Mouse (Mus musculus) large intestine, adult 2 months (tissue): ENCODE results near the gene Gm29735. TPM values are rescaled to one million over a fixed set of nuclear protein-coding genes. Genes with fewer than 3 reads are reported as not detected.
"Not testable (repeated sequence)": the region's sequence is repeated elsewhere in the genome, so short reads cannot be mapped to it uniquely, and the experiment has no call there.

Experiments used
- DNase-seq: peaks from one replicate; pipeline ENCODE4 v3.0.0-alpha.2; 2012; ENCODE audit warnings: low read depth, low spot score
- WGBS: fragments of 180-500 bp; shearing (Covaris S2); methylation state at CpG from one replicate; pipeline ENCODE4 v1.1.7; 2018; 5-methylcytosine and 5-hydroxymethylcytosine counted together
- polyA plus RNA-seq: library from polyadenylated mRNA; depleted of rRNA; stranded (reverse); fragments of >200 nt; gene quantifications from 2 replicates; pipeline ENCODE4 v1.2.3, GENCODE M21; 2012; rRNA removed

Gm29735 gene
- polyA plus RNA-seq = not detected in 2 replicates

DNA sequence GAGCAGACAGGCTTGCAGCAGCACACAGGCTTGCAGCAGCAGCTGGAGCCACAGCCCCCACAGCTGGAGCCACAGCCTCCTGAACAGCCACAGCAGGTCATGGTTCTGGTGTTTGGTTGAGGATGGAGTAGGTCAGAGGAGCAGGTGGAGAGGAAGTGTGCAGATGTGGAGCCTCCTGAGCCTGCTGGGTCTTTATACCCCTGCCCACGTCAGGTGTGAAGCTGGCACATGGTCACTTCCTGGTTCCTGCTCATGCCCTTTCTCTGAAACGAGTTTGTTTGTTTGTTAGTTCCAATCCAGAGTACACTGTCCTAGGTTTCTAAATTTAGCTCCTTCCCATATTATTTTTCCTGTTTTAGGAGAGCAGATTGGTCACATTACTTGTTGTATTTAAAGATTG lies at the start of gene Gm29735:
Gene Gm29735 (minus strand): TSS at position 101 of the 400 bp plus-strand sequence.
- WGBS = 11% methylated on average over 2 of the region's 2 CpGs

DNA sequence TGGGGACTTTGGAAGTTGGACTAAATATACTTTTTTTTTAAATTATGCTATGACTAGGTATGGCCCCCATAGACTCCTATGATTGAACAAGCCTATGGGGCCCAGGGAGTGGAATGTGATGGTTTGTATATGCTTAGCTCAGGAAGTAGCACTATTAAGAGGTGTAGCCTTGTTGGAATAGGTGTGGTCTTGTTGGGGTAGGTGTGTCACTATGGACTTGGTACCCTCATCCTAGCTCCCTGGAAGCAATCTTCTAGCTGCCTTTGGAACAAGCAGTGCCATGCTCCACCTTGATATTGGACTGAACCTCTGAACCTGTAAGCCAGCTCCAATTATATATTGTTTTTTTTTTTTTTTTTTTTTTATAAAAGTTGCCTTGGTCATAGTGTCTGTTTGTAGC lies 48.6 kb upstream of the Gm29735 start:
- DNase-seq = peak; percentile 59

More for the DNA sequence above, at the start of gene Gm29735:
- DNase-seq = not testable (repeated sequence)

DNA sequence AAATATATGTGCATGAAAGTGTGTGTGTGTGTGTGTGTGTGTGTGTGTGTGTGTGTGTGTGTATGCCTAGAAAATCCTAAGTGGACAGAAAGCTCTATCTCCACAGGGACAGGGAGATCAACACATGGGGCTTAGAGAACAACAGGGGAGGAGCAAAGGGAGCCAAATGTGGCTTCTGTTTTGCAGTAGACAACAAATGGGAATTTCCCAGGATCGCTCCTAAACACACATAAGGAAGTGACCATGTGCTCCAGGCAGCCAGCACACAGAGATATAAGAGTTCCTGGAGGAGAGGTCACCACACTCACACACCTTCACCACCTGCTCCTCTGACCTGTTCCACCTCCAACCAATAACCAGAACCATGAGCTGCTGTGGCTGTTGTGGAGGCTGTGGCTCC lies 44.2 kb upstream of the Gm29735 start, which contains the start of gene Krtap5-3:
Gene Krtap5-3 (plus strand): TSS at position 301 of the 400 bp plus-strand sequence.
- 16% methylated on average over 1 of the region's 1 CpGs for WGBS

DNA sequence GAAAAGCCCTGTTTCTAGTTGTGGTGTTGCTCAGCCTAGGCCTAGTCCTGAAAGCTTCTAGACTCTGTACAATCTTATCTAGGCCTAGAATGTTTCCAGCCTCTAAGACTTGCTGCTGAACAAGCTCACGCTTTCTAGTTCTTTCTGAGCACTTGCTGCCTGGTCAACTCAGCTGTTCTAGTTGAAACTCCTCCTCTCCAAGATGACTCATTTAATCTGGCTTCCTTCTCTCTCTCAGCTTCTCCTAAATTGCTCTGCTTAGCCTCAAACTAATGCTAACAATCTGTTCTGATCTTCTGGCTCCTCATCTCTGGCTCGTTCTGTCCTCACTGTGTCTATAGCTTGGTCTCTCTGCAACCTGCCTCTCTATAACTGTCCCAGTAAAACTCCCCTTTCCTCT lies 41.8 kb upstream of the Gm29735 start:
- 58% methylated on average over 2 of the region's 2 CpGs for WGBS
- no peak for DNase-seq

More for the DNA sequence above, 44.2 kb upstream of the Gm29735 start, which contains the start of gene Krtap5-3:
- no peak for DNase-seq

DNA sequence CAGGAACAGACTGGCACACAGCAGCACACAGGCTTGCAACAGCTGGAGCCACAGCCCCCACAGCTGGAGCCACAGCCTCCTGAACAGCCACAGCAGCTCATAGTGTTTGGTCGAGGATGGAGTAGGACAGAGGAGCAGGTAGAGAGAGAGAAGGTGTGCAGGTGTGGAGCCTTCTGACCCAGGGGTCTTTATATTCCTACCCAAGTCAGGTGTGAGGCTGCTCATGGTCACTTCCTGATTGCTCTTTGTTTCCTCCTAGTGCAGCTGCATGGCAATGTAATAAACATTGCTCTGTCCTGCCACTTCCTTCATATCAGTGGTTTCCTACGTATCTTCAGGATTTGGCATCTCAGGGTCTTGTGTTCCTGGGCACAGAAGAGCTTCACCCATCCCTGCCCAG lies 33.4 kb upstream of the Gm29735 start, which contains the start of gene Gm10153:
Gene Gm10153 (minus strand): TSS at position 101 of the 400 bp plus-strand sequence.
- WGBS = 8% methylated on average over 2 of the region's 2 CpGs
- DNase-seq = no peak

DNA sequence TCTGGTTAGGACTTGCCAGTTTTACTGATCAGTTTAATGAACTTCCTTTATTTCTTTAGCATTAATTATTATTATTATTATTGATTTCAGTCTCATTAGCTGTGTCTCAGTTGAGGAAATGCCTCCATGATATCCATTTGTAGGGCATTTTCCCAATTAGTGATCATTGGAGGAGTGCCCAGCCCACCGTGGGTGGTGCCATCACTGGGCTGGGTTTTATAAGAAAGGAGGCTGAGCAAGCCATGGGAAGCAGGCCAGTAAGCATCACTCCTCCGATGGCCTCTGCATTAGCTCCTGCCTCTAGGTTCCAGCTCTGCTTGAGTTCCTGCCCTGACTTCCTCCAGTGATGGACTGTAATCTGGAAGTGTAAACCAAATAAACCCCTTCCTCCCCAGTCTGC lies 31.2 kb upstream of the Gm29735 start:
- 54% methylated on average over 2 of the region's 2 CpGs for WGBS
- no peak for DNase-seq

DNA sequence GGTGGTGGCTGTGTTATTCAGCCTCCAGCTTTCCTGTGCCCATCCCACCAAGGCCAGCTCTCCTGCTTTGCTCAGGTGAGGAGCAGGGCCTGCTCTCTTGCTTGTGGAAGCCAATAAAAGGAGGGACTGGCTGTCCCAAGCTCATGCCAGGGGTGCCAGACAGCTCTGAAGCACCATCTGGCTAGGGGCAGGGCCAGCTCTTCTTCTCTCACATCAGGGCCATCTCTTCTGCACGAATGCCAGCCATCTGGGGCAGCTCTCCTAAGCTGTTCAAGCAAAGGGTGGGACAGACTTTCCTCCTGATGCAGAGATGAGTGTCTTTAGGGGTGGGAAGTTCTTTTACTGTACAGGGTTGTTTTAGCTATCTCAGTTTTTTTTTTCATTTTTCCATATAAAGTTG lies 24.1 kb upstream of the Gm29735 start:
- WGBS = 46% methylated on average over 1 of the region's 1 CpGs

DNA sequence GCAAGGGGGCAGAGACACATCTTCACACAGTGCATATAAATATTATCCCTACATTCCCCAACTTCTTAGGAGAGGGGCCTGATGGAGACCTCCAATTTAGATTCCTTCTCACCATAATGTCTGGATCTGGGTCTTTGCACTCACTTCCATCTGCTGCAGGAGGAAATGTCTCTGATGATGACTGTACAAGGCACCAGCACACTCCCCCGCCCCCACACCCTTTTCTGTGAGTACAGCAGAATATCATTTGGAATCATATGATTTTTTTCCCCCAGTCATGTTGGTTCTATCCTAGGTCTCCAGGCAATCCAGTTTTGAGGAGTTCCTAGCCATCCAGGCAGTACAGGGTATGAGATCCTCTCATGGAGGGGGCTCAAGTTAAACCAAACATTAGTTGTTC lies 21.8 kb upstream of the Gm29735 start:
- DNase-seq = no peak
- WGBS = 71% methylated on average over 1 of the region's 1 CpGs

More for the DNA sequence above, 24.1 kb upstream of the Gm29735 start:
- DNase-seq = no peak

DNA sequence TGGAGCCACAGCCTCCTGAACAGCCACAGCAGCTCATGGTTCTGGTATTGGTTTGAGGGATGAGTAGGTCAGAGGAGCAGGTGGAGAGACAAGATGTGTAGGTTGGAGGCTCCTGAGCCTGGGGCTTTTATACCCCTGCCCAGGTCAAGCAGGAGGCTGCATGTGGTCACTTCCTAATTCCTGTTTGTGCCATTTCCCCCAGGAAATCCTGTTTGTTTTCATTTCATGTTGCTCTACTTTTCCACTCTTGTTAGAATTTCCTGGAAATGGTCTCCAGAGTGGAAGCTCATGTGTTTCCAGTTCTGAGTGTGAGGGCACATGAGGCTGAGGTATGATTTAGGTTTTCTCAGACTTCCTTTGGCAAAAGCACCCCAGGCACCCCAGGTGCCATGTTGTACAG lies 19.0 kb upstream of the Gm29735 start, which contains the start of gene Krtap5-2:
Gene Krtap5-2 (minus strand): TSS at position 101 of the 400 bp plus-strand sequence.
- DNase-seq = not testable (repeated sequence)

DNA sequence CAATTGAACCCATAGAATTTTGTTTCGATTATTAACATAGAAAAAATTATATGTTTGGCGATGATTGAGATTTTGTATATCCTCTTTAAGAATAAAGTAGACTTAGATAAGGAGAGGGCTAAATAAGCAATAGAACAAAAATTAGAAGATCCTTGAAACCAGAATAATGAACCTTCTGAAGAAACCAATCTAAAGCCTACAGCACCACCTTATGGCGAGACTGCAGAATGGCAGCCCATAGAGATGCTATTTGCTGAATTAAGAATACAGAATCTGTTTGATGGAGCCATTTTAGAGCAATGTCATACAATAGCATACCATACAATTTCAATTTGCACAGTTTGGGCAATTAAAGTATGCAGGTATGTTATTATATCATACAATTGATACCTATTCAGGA lies 12.9 kb upstream of the Gm29735 start:
- DNase-seq = no peak
- 55% methylated on average over 3 of the region's 3 CpGs for WGBS

DNA sequence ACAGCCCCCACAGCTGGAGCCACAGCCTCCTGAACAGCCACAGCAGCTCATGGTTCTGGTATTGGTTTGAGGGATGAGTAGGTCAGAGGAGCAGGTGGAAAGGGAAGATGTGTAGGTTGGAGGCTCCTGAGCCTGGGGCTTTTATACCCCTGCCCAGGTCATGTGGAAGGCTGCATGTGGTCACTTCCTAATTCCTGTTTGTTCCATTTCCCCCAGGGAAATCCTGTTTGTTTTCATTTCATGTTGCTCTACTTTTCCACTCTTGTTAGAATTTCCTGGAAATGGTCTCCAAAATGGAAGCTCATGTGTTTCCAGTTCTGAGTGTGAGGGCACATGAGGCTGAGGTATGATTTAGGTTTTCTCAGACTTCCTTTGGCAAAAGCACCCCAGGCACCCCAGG lies 8.7 kb upstream of the Gm29735 start, which contains the start of gene Gm4553:
Gene Gm4553 (minus strand): TSS at position 101 of the 400 bp plus-strand sequence.
- not testable (repeated sequence) for DNase-seq

DNA sequence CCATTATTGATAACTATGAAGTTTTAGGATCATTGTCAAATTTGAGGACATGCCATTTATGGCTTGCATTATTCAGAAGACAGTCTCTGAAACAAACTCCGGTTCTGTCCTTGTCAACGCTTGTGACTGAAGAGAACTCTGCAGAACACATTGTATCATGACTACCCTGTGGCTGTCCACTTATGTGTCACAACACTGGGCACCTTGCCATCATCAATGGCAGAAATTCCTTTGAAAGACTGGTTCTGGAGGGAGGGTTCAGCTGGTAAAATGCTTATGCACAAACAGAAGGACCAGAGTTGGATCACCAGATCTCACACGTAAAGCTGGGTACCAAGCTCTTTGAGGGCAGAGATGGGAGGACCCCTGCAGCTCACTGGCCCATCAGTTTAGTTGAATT lies 2.5 kb upstream of the Gm29735 start:
- 94% methylated on average over 3 of the region's 3 CpGs for WGBS
- no peak for DNase-seq

DNA sequence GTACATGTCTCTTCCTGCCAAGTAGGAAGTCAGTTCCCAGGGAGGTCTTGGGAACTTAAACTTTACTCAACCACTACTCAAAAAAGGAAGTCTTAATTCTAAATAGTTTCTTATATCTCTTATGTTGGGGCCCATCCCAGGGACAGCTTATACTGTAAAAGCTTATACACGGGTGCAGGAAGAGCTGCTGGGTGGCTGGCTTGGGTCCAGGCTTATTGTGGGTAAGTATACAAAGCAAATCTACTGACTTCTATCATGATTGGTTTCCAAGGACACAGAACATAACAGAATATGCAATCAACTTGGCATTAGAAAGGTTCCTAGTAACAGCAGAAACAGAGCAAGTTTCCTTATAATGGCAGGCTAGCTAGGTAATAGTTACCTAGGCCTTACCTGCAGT lies 1.6 kb downstream of the Gm29735 start:
- peak; percentile 33 for DNase-seq
- 11% methylated on average over 1 of the region's 1 CpGs for WGBS

DNA sequence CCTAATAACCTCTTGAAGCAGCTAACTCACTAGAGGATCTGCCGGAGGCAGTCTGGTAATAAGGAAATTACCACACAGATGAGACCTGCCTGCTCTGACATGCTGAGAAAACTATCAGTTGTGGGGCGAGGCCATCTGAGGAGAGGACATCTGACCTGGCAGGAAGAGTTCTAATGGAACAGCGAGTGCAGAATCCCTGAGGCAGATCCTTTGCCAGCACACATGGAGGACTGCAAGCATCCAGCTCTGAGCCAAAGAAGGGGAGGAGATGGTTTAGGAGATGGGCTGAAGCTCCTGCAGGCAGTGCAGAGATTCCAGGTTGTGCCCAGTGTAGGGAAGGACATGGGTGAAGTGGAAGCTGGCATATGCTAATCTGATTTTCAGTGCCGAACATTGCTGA lies 4.7 kb downstream of the Gm29735 start:
- 69% methylated on average over 4 of the region's 4 CpGs for WGBS
- DNase-seq = no peak

DNA sequence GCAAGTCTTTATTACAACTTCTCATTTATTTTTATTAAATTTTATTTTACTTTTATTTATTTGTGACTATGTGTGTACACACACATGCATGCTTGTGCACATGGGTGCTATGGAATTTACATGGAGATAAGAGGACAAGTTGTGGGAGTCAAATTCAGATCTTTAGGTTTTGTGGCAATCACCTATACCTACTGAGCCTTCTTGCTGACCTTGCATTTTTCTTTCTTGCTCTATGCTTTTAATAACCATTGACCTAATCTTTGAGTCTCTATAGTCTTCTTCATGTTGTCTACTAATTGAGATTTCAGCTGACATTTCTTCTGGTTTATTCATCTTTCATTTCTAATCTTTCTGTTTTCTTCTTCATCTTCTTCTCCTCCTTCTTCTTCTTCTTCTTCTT lies 8.3 kb downstream of the Gm29735 start:
- no peak for DNase-seq

DNA sequence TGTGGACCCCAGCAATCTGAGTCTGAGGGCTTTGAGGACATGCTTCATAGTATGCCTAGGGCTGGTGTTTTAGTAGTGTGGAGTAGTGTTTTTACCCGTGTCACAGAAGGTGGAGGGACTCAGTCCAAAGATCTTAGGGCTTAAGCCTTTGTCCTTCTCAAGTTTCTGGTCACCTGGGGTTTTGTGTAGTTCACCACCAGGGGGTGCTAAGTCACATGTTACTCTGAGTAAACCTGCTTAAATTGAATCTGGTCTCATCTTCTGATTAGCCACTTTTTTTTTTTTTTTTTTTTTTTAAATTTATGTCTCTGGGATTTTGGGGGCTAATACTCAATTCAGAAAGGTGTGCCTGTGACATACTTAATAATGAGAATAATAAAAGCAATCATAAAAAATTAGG lies 10.9 kb downstream of the Gm29735 start:
- peak; percentile 51 for DNase-seq
- WGBS = 0% methylated on average over 1 of the region's 1 CpGs

DNA sequence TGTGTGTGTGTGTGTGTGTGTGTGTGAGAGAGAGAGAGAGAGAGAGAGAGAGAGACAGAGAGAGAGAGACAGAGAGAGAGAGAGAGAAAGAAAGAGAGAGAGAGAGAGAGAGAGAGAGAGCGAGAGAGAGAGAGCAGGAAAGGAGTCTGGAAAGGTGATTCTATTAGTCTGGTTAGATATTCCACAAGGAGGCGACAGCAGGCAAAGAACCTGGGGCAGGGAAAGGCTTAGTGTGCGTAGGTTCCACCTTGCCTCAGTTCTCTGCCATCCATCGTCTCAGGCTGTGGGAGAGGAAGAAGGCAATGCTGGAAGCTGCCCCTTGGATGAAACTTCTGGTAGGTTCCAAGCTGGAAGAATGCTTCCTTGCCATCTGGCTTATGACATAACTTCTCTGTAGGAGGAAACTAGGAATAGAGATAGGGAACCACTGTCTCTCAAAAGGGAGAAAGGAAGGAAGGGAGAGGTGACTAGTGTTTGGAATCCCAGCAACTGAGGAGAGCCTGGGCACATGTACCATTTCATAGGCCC lies 11.4 kb downstream of the Gm29735 start:
- WGBS = 52% methylated on average over 4 of the region's 4 CpGs
- no peak for DNase-seq

DNA sequence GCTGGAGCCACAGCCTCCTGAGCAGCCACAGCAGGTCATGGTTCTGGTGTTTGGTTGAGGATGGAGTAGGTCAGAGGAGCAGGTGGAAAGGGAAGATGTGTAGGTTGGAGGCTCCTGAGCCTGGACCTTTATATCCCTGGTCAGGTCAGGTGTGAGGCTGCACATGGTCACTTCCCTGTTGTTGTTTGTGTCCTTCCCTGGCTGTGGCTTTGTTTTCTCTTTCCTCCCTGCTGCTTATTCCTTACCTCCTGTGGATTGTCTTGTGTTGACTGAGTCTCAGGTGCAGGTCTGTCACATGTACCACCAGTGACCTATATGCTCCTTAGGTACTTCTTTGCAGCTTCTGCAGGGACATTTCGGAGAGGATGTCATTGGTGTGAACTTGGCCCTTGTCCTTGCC lies 12.4 kb downstream of the Gm29735 start, which contains the start of gene Gm45337:
Gene Gm45337 (minus strand): TSS at position 101 of the 400 bp plus-strand sequence.
- WGBS = 86% methylated on average over 1 of the region's 1 CpGs
- no peak for DNase-seq

DNA sequence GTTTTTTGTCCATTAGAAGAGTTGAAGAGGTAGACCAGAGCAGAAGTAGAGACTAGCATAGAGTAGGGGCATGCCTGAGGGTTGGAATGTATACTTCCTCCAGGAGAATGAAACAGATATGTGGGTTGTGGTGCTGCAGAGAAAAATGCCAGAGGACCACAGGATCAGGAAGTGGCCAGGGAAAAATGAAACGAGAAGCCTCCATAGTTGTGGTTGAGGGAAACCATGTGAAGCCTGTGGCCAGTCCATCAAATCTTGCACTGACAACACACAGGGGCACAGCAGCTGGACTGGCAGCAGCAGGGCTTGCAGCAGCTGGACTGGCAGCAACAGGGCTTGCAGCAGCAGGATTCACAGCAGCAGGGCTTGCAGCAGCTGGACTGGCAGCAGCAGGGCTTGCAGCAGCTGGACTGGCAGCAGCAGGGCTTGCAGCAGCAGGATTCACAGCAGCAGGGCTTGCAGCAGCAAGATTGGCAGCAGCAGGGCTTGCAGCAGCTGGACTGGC lies 13.4 kb downstream of the Gm29735 start:
- WGBS = 13% methylated on average over 1 of the region's 1 CpGs
- not testable (repeated sequence) for DNase-seq

DNA sequence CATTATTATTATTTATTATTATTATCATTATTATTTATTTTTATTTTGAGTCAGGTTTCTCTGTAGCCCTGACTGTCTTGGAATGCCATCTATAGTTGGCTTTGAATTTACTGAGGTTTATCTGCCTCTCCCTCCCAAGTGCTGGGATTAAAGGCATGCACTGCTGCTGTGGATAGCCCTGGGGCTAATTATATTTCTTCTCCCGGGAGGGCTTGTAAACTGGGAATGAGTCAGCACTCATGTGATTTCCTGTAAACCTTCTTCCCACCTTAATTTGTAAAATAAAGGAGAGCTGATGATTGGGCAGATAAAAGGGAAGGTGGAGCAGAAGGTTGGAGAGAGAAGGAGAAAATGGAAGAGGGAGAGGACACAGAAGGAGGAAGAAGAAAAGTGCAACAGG lies 16.2 kb downstream of the Gm29735 start:
- no peak for DNase-seq
- 2% methylated on average over 1 of the region's 1 CpGs for WGBS

DNA sequence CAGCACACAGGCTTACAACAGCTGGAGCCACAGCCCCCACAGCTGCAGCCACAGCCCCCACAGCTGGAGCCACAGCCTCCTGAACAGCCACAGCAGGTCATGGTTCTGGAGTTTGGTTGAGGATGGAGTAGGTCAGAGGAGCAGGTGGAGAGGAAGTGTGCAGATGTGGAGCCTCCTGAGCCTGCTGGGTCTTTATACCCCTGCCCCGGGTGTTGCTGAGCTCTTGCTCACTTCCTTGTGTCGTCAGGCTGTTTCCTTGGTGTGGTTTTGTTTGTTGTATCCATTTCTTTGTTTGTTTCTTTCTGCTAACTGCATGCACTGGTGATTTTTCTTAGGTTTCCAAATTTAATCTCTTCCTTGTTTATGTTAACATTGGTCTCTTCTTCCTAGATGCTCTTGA lies 21.0 kb downstream of the Gm29735 start, which contains the start of gene Gm39115:
Gene Gm39115 (minus strand): TSS at position 101 of the 400 bp plus-strand sequence.
- not testable (repeated sequence) for DNase-seq
- 14% methylated on average over 2 of the region's 2 CpGs for WGBS
